Mouse (Mus musculus) CH12.LX (cell line): ENCODE measurements at regions not wholly inside any gene's neighbourhood (a gene's known extent, or its start where the extent isn't known, plus 50 kb on each side); places are given as distances from the start of the nearest gene placed in this dataset.
A peak's percentile ranks its signal among the peaks of the same experiment; 100 is the strongest.

Source experiments
- DNase-seq: peaks from one replicate; pipeline ENCODE4 v3.0.0-alpha.2; 2013; ENCODE audit errors: extremely low read depth
- H3K27ac ChIP-seq: 2 replicates; pipeline ENCODE4 v1.5.1; 2012; ENCODE audit warnings: low read depth, mild to moderate bottlenecking, control low read depth, moderate library complexity; ENCODE audit not compliant: insufficient read depth
- H3K27me3 ChIP-seq: replicated peaks from 2 replicates; pipeline ENCODE3; 2012; ENCODE audit warnings: inconsistent platforms
- H3K36me3 ChIP-seq, 2 experiments: replicated peaks in 1 of 2; 2 replicates each; pipeline versions ENCODE3 to v1.6.1; 2012; ENCODE audit warnings: inconsistent platforms in 1 of 2, low read length in 1 of 2, mild to moderate bottlenecking in 1 of 2, mixed read lengths in 1 of 2, moderate library complexity in 1 of 2; ENCODE audit not compliant: control insufficient read depth in 1 of 2, insufficient read depth in 1 of 2
- H3K4me1 ChIP-seq, 2 experiments: 2 replicates each; pipeline ENCODE4 v1.6.1; 2012; ENCODE audit warnings: inconsistent platforms in 1 of 2, moderate library complexity in 1 of 2; ENCODE audit not compliant: insufficient read depth in 2 of 2, control insufficient read depth in 1 of 2
- H3K4me2 ChIP-seq: 2 replicates; pipeline ENCODE4 v1.6.1; 2012; ENCODE audit warnings: low read depth, mild to moderate bottlenecking, control low read depth; ENCODE audit not compliant: poor library complexity, insufficient read depth, severe bottlenecking
- H3K4me3 ChIP-seq, 3 experiments: fragments of 150-350 bp in 1 of 3; sonication (generic) in 1 of 3; replicated peaks in 1 of 3; 2 replicates each; pipeline versions ENCODE3 to v1.5.1; 2011 to 2012; ENCODE audit warnings: low read depth in 2 of 3, low read length in 2 of 3, mild to moderate bottlenecking in 2 of 3, moderate library complexity in 2 of 3, control low read depth in 1 of 3, improper control_type of control experiment in 1 of 3, inconsistent platforms in 1 of 3, mixed read lengths in 1 of 3; ENCODE audit not compliant: poor library complexity in 1 of 3
- H3K79me2 ChIP-seq: replicated peaks from 2 replicates; pipeline ENCODE4 v1.6.1; 2012; ENCODE audit warnings: mild to moderate bottlenecking, moderate library complexity; ENCODE audit not compliant: control insufficient read depth, poor library complexity, insufficient read depth, severe bottlenecking; ENCODE audit errors: extremely low read depth
- H3K9ac ChIP-seq: 2 replicates; pipeline ENCODE4 v1.6.1; 2012; ENCODE audit warnings: low read depth, mild to moderate bottlenecking, control low read depth, moderate library complexity; ENCODE audit not compliant: insufficient read depth
- H3K9me3 ChIP-seq: replicated peaks from 2 replicates; pipeline ENCODE3; 2012; ENCODE audit warnings: low read length, inconsistent platforms, mixed read lengths
- BHLHE40 ChIP-seq: IDR thresholded peaks from 2 replicates; pipeline ENCODE4 v1.6.1; 2011; ENCODE audit warnings: mild to moderate bottlenecking, low read depth, low read length, improper control_type of control experiment
- CTCF ChIP-seq, 2 experiments: IDR thresholded peaks in 1 of 2; conservative IDR thresholded peaks in 1 of 2; 2 replicates each; pipeline ENCODE4 v1.5.1; 2011 to 2012; ENCODE audit warnings: low read depth in 2 of 2, low read length in 2 of 2, improper control_type of control experiment in 1 of 2, inconsistent platforms in 1 of 2, mild to moderate bottlenecking in 1 of 2, moderate library complexity in 1 of 2
- JUN ChIP-seq: IDR thresholded peaks from 2 replicates; pipeline ENCODE4 v1.6.1; 2011; ENCODE audit warnings: low read depth, mild to moderate bottlenecking, low read length, improper control_type of control experiment, moderate library complexity; ENCODE audit not compliant: insufficient read depth
- MAFK ChIP-seq: IDR thresholded peaks from 2 replicates; pipeline ENCODE4 v1.6.1; 2011; ENCODE audit warnings: low read length, improper control_type of control experiment; ENCODE audit not compliant: insufficient replicate concordance
- MYC ChIP-seq: IDR thresholded peaks from 2 replicates; pipeline ENCODE4 v1.6.1; 2011; ENCODE audit warnings: low read depth, mild to moderate bottlenecking, improper control_type of control experiment, low read length
- NELFE ChIP-seq: IDR thresholded peaks from 2 replicates; pipeline ENCODE4 v1.6.1; 2011; ENCODE audit warnings: low read depth, low read length, improper control_type of control experiment
- NRF1 ChIP-seq: IDR thresholded peaks from 2 replicates; pipeline ENCODE4 v1.6.1; 2014; ENCODE audit warnings: low read depth, mild to moderate bottlenecking, inconsistent platforms, low read length, improper control_type of control experiment, moderate library complexity
- POLR2A ChIP-seq: IDR thresholded peaks from 2 replicates; pipeline ENCODE4 v1.6.1; 2011; ENCODE audit warnings: low read depth, mild to moderate bottlenecking, improper control_type of control experiment, low read length
- POLR2AphosphoS2 ChIP-seq: IDR thresholded peaks from 2 replicates; pipeline ENCODE4 v1.6.1; 2011; ENCODE audit warnings: low read depth, low read length, improper control_type of control experiment
- RAD21 ChIP-seq: IDR thresholded peaks from 2 replicates; pipeline ENCODE4 v1.6.1; 2011; ENCODE audit warnings: low read depth, mild to moderate bottlenecking, low read length, improper control_type of control experiment, moderate library complexity
- SIN3A ChIP-seq: IDR thresholded peaks from 2 replicates; pipeline ENCODE4 v1.6.1; 2012; ENCODE audit warnings: low read length, improper control_type of control experiment, inconsistent platforms
- SMC3 ChIP-seq: IDR thresholded peaks from 2 replicates; pipeline ENCODE4 v1.6.1; 2011; ENCODE audit warnings: low read depth, low read length, improper control_type of control experiment
- TBP ChIP-seq: conservative IDR thresholded peaks from 2 replicates; pipeline ENCODE4 v1.6.1; 2011; ENCODE audit warnings: low read depth, low read length, improper control_type of control experiment
- UBTF ChIP-seq: IDR thresholded peaks from 2 replicates; pipeline ENCODE4 v1.6.1; 2012; ENCODE audit warnings: low read depth, mild to moderate bottlenecking, inconsistent platforms, low read length, improper control_type of control experiment, moderate library complexity
- ZC3H11A ChIP-seq: IDR thresholded peaks from 2 replicates; pipeline ENCODE4 v1.6.1; 2012; ENCODE audit warnings: low read depth, mild to moderate bottlenecking, inconsistent platforms, low read length, improper control_type of control experiment
- ZKSCAN1 ChIP-seq: IDR thresholded peaks from 2 replicates; pipeline ENCODE4 v1.6.1; 2012; ENCODE audit warnings: low read depth, inconsistent platforms, low read length, improper control_type of control experiment, borderline replicate concordance
- ZNF384 ChIP-seq: IDR thresholded peaks from 2 replicates; pipeline ENCODE4 v1.6.1; 2012; ENCODE audit warnings: low read depth, low read length, improper control_type of control experiment, inconsistent platforms
- dilution Hi-C: fragments of 300-500 bp; cut with MboI; formaldehyde crosslinking; loops from 2 replicates; pipeline ENCODE4 v1.14.3; 2020; ENCODE audit warnings: low sequenced_read_pairs; ENCODE audit not compliant: extremely low pct_unique_long_range_greater_than_20kb, extremely low pct_ligation_motif_present
- in situ Hi-C: fragments of 300-500 bp; cut with MboI; formaldehyde crosslinking; loops from 3 replicates; pipeline ENCODE4 v1.14.3; 2019; ENCODE audit warnings: low sequenced_read_pairs, low pct_ligation_motif_present, low pct_unique_long_range_greater_than_20kb, mixed read lengths

- H3K36me3 ChIP-seq = no peaks in the 10 kb centered on the region
- DNase-seq = peak; percentile 60
- TF ChIP-seq RAD21 (peak; percentile 54), JUN (no peak), CTCF (conservative IDR thresholded peaks at IDR 0.05 in 1 of 2, IDR thresholded peaks at IDR 0.05 in 1 of 2; ENCODE audit: low read depth in 2 of 2, low read length in 2 of 2) (peak; percentile 66 to 93), SMC3 (peak; percentile 58)
- dilution Hi-C loops = no loop called here
- peaks cover 2 to 7% of the 10 kb centered on the region in 2 experiments; a peak in 2 of 4 replicates for H3K4me1 ChIP-seq
- H3K4me2 ChIP-seq = peak overlapping the region; percentile 50
- no peaks in the 10 kb centered on the region for H3K79me2 ChIP-seq
- no peak overlapping the region for H3K27ac ChIP-seq
- in situ Hi-C loops = loop anchor here (25.0 kb wide), 2 partner anchors 523 to 1023 kb away; partner anchors contain the start of gene Gm5426
- no peaks in the 10 kb centered on the region for H3K9me3 ChIP-seq
- no peak overlapping the region for H3K9ac ChIP-seq
- H3K4me3 ChIP-seq = no peak overlapping the region
- H3K27me3 ChIP-seq = no peaks in the 10 kb centered on the region
Observed at GRCm38 (mm10) chr10:97159831-97160575, 319.4 kb upstream of the Dcn start.

DNA sequence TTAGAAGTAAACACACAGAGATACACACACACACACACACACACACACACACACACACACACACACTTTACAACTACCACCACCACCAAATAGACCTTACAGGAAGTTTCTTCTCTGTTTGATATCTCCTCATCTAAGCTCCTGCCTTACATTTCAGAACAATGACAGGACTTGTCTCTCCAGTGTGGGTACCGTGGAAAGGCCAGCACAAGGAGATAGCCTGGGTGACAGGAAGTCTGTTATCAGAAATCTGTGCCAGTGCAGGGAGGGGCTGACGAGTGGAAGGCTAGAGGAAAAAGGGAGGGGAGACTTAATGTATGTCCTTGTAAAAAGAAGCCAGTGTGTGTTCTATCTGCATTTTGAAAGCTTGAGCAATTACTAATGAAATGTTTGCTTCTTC is 318.5 kb upstream of the Dcn start:
- Histone ChIP-seq H3K4me2 (no peak overlapping the region), H3K9me3 (no peaks in the 10 kb centered on the region), H3K4me1 (peaks cover 2 to 7% of the 10 kb centered on the region in 2 experiments; a peak in 2 of 4 replicates), H3K79me2 (no peaks in the 10 kb centered on the region), H3K27ac (no peak overlapping the region), H3K9ac (no peak overlapping the region), H3K4me3 (no peak overlapping the region), H3K27me3 (no peaks in the 10 kb centered on the region), H3K36me3 (no peaks in the 10 kb centered on the region)
- TF ChIP-seq BHLHE40 (no peak), CTCF (conservative IDR thresholded peaks at IDR 0.05 in 1 of 2, IDR thresholded peaks at IDR 0.05 in 1 of 2; ENCODE audit: low read depth in 2 of 2, low read length in 2 of 2) (no peak), SIN3A (no peak)
- no peak for DNase-seq
- dilution Hi-C loops = no loop called here
- in situ Hi-C loops = loop anchor here (25.0 kb wide), 2 partner anchors 524 to 1024 kb away; partner anchors contain the start of gene Gm5426

GRCm38 (mm10) chr10:97178468-97178867 is 300.9 kb upstream of the Dcn start:
- Histone ChIP-seq H3K4me1 (no peaks in the 10 kb centered on the region), H3K36me3 (no peaks in the 10 kb centered on the region), H3K9ac (no peak overlapping the region), H3K27me3 (no peaks in the 10 kb centered on the region), H3K79me2 (no peaks in the 10 kb centered on the region), H3K9me3 (no peaks in the 10 kb centered on the region), H3K4me2 (no peak overlapping the region), H3K4me3 (no peak overlapping the region), H3K27ac (no peak overlapping the region)
- in situ Hi-C loops = no loop called here
- TF ChIP-seq TBP (no peak), NELFE (no peak), MAFK (no peak), SMC3 (no peak), POLR2AphosphoS2 (no peak), ZC3H11A (no peak), NRF1 (no peak), POLR2A (no peak), ZNF384 (no peak), MYC (no peak), ZKSCAN1 (no peak), RAD21 (no peak), UBTF (no peak)
- DNase-seq = no peak
- dilution Hi-C loops = no loop called here
